Mouse (Mus musculus) gastrocnemius, adult 2 months (tissue): ENCODE results near the gene Emx2. TPM values are rescaled to one million over a fixed set of nuclear protein-coding genes. Genes with fewer than 3 reads are reported as not detected.

Source experiments
- DNase-seq: peaks from one replicate; pipeline ENCODE4 v3.0.0; 2022
- H3K27ac ChIP-seq: fragments of 200-600 bp; 2 replicates; pipeline ENCODE4 v1.8.1; 2022; ENCODE audit warnings: mild to moderate bottlenecking
- H3K4me3 ChIP-seq: fragments of 200-600 bp; 2 replicates; pipeline ENCODE4 v1.8.1; 2022; ENCODE audit warnings: mild to moderate bottlenecking, moderate library complexity
- CTCF ChIP-seq: fragments of 200-600 bp; IDR thresholded peaks from 2 replicates; pipeline ENCODE4 v1.8.1; 2022; ENCODE audit warnings: antibody characterized with exemption, mild to moderate bottlenecking, moderate library complexity
- intact Hi-C: fragments of 180-260 bp; cut with DNase I; formaldehyde crosslinking; loops from one replicate; pipeline ENCODE4 v1.15.1; 2025
- long read RNA-seq, 2 experiments: library from polyadenylated mRNA; stranded (forward); transcript quantifications; one replicate each; pipeline ENCODE4 v2.0.0; 2021
- total RNA-seq, 2 experiments: library from RNA; stranded (reverse); gene quantifications; 2 replicates each; pipeline ENCODE4 v1.2.3; 2021

The Emx2 gene
- 1 to 10 TPM in 1 of 2 experiments, under 1 TPM in 1; 0.89 to 1.9 TPM for total RNA-seq
- long read RNA-seq, experiment 1 = 0 reads
- long read RNA-seq, experiment 2, partial matches to known transcripts = 0 of 2 reads
- long read RNA-seq, experiment 2, other reads (novel, unspliced or antisense) = 1 of 2 reads

DNA sequence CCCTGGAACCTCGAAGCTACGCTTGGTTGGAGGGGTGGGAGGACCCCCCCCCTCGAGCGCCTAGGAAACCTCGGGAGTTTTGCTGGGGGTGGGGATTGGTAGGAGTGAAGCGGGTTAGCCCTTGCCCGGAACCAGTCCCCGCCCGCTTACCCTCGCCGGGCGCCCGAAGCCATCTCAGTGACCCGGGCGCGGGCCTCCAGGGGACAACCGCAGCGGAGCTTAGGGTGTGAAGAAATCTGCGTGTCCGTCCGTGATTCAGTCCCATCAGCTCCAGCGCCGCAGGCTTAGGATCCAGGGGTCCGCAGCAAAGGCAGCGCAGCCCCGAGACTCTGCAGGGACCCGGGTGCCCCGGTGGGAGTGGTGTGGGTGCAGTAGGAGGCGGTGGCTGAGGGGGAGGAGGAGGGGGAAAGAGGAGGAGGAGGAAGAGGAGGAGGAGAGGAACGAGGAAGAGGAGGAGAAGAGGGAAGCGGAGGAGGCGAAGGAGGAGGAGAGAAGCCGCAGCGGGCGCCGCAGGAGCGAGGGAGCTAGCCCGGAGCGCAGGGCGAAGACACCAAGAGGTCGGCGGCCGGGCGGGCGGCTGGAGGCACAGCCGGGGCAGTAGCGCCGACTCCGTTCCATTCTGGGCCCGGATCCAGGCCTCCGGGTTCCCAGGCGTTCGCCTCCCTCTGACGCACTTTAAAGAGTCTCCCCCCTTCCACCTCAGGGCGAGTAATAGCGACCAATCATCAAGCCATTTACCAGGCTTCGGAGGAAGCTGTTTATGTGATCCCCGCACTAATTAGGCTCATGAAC lies at the start of gene Emx2:
Gene Emx2, plus strand, starts transcription at position 422 of the 792 bp plus-strand sequence.
- Histone ChIP-seq H3K4me3 (peak within 1 kb of the TSS; percentile 73), H3K27ac (peak within 1 kb of the TSS; percentile 76)
- TF ChIP-seq CTCF = no peak
- peak; percentile 81 for DNase-seq
- intact Hi-C loops = no loop called here

DNA sequence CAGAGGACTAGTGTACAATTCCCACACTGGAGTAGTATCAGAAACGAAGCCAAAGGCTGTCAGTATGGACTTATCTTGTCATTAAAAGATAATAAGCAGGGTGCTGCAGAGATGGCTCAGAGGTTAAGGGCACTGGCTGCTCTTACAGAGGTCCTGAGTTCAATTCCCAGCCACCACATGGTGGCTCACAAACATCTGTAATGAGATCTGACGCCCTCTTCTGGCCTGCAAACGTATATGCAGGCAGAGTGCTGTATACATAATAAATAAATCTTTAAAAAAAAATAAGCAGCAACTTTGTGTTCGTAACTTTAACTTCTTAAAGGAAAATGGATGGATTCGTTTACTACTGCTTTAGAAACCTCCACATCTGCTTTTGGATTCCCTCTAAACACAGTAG lies 44.0 kb upstream of the Emx2 start:
- no peak for DNase-seq
- intact Hi-C loops = loop anchor here (10.0 kb wide), 1 partner anchor 901 kb away; no protein-coding TSS in a partner anchor
- TF ChIP-seq CTCF = no peak; the same call in 1 of the 2 replicates
- Histone ChIP-seq H3K27ac (no peak overlapping the region), H3K4me3 (no peak overlapping the region)

DNA sequence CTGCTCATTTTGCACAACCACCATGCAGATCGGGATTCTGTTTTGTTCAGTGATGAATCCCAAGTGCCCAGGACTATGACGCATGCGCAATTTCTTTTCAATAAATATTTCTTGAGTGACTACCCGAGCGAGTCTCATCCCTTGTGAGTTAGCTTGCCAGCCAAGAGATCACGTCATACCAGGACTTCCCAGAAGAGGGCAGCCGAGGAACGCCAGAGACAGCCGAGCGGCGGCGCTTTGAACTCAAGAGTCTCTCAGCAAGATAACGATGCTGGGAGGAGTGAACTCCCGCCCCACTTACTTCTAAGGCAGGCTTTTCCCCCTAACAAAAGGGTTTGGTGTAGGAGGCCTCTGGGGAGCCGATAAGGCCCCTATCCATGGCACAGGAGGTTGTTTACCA lies 40.1 kb upstream of the Emx2 start:
- intact Hi-C loops = loop anchor here (2.0 to 10.0 kb wide), 2 partner anchors 725 to 897 kb away; no protein-coding TSS in a partner anchor
- TF ChIP-seq CTCF = peak; percentile 90
- peak; percentile 89 for DNase-seq
- Histone ChIP-seq H3K4me3 (peak overlapping the region; percentile 17; the same call in 1 of the 2 replicates), H3K27ac (no peak overlapping the region)

DNA sequence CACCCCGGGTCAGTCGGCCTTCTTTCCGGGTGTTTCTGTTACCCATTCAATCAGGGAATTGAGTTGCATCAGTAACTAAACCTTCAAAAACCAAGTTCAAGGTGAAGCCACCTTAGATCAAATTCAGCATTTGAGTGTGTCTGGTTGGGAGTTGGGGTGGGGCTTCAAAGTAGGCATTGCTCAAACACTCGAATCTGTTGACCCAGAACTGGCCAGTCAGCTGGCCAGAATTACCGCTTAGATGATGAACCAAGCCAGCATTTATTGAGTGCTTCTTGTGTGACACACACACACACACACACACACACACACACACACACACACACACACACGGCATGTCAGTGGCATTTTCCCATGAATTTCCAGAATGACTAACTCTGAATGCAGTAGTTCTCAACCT lies 39.5 kb upstream of the Emx2 start:
- Histone ChIP-seq H3K4me3 (no peak overlapping the region), H3K27ac (no peak overlapping the region)
- intact Hi-C loops = loop anchor here (2.0 to 10.0 kb wide), 2 partner anchors 724 to 896 kb away; no protein-coding TSS in a partner anchor
- DNase-seq = no peak
- no peak for TF ChIP-seq CTCF

DNA sequence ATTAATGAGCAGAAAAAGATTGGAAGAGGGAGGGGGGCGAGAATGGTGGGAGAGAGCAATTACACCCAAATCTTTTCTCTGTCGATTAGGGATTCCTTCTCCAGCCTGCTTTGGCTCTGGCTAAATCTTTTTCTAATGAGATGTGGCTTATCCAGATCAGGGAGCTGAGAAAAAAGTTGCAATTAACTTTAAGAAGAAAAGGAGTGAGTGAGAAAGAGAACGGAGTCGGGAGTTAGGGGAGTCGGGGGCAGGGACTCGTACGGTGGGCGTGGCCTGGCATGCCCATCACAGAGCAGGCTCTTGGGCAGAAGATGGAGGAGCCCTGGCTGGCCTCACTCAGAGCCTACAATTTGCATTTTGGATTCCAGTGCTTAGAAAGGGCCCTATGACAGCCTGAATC lies 35.8 kb upstream of the Emx2 start:
- intact Hi-C loops = no loop called here
- no peak overlapping the region for H3K4me3 ChIP-seq
- DNase-seq = no peak
- TF ChIP-seq CTCF = no peak
- H3K27ac ChIP-seq = no peak overlapping the region

DNA sequence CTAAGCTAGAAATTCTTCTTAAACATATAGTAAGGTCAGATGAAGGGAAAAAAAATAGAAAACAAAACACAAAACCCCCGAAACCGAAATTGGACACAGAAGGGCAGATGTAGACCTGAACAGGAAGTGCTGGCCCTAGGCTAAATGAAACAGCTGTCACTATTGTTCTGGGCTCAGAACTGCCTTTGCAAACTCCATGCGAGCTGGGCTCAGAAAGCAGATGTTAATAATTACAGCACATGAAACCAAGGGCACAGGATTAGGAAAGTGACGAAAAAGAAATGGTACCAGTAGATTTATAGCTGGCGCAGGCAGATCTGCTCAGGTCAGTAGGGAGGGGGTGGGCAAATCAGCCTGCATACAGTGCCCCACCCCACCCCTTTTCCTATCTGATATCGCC lies 34.5 kb upstream of the Emx2 start:
- intact Hi-C loops = no loop called here
- no peak overlapping the region for H3K4me3 ChIP-seq
- H3K27ac ChIP-seq = no peak overlapping the region
- no peak for TF ChIP-seq CTCF
- no peak for DNase-seq

DNA sequence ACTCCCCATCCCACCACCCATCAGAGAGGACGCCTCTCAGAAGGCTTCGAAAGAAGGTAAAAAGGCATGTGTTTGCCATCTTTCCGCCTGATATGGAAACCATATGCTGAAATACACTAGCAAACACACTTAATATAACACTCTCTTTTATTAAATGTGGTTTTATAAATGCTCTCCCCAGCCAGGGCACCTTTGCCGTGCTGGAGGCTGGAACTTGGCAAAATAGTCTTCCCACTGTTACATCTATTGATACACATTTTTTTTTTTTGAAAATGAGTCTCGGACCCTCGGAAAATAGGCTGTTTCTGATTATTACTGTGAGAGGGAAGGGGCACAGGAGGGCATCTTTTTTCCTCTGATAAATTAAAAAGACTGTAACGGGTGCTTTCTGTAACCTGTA lies 33.2 kb upstream of the Emx2 start:
- Histone ChIP-seq H3K4me3 (no peak overlapping the region), H3K27ac (no peak overlapping the region)
- no peak for DNase-seq
- intact Hi-C loops = no loop called here
- TF ChIP-seq CTCF = no peak

DNA sequence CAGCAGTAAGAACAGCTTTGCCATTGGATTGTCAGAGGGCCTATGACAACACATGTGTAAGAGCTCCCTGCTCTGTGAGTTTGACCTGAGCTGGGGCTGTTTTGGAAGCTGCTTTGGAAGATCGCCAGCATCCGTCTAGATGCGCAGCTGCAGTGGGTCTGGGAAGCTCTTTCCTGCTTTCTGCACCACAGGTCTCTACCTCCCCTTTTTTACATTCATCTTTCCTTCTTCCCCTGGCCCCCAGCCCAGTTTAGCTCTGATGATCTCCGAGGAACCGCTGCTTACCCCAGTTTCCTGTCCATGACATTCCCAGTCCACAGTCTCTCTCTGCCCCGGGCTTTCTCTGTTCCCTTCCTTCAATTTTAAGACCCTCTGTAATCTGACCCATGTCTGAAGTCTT lies 25.9 kb upstream of the Emx2 start:
- no peak for DNase-seq
- Histone ChIP-seq H3K27ac (no peak overlapping the region), H3K4me3 (no peak overlapping the region)
- intact Hi-C loops = no loop called here
- no peak for TF ChIP-seq CTCF

DNA sequence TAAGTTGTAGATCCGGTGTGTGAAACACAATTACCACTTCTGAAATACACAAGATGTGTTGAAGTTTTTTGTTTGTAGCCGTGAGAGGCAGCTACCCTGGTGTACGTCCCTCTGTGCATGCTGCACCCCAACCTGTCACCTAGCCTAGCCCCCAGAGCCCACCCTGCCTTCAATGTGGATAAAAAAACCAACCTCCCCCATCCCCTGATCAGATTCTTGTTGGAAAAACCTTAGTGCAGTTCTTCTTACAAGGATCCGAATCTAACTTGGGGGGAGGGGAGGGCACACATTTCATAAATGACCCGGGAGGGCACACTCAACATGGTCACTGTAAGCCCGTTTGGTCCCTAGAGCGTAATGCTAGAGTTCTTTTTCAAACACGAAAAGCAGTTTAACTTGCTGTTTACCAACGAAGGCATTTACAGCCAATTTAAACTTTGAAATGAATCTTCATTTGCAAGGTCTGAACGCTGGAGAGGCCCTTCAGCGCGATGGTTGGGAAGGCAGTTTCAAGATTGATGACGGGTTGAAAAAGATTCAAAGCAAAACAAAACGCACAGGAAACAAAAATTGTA lies 7.5 kb upstream of the Emx2 start:
- Histone ChIP-seq H3K27ac (no peak overlapping the region), H3K4me3 (no peak overlapping the region)
- intact Hi-C loops = loop anchor here (5.0 kb wide), 1 partner anchor 862 kb away; no protein-coding TSS in a partner anchor
- no peak for TF ChIP-seq CTCF
- no peak for DNase-seq

DNA sequence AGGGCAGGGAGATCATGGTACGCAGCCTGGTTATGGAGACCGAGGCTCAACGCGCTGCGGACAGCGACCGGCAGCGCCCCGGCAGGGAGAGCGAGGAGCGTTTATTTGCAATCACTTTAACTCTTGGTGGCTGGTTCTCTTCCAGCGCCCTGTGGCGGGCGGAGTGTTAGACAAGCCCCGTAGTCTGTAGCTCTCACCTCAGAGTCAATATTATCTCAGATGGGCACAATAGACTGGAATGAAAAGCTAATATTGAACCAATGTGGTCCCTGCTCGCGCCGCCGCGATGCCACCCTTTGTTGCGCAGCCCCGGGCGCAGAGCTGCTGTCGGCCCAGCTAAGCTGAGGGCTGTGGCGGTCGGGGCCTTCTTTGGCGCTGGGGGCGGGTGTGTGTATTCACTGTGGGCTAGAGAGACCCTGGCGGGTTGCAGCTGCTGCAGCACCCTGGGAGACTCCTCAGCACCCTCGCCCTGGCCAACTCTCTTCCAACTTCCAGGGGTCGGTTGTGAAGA lies 6.7 kb upstream of the Emx2 start:
- intact Hi-C loops = loop anchor here (5.0 kb wide), 1 partner anchor 861 kb away; no protein-coding TSS in a partner anchor
- Histone ChIP-seq H3K4me3 (no peak overlapping the region), H3K27ac (no peak overlapping the region)
- TF ChIP-seq CTCF = no peak
- no peak for DNase-seq

DNA sequence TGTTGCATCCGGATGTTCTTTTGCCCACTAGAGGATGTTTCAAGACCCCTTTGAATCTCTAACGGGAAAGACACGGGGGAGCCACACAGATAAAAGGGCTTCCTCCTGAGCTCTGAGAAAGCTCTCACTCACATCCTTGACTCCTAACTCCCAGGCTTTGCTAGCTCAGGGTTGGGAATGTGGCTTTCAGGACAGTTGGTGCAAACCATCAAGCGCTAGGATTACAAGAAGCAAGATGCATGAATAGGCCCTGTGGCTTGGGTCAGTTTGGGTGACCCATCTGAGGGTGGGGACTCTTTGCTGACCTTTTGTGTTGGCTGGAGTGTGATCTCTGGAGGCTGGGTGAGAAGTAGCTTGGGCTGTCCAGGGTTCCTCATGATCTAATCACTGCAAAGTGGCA lies 5.9 kb upstream of the Emx2 start:
- H3K4me3 ChIP-seq = no peak overlapping the region
- intact Hi-C loops = loop anchor here (5.0 kb wide), 1 partner anchor 860 kb away; no protein-coding TSS in a partner anchor
- no peak for TF ChIP-seq CTCF
- H3K27ac ChIP-seq = no peak overlapping the region
- DNase-seq = no peak

DNA sequence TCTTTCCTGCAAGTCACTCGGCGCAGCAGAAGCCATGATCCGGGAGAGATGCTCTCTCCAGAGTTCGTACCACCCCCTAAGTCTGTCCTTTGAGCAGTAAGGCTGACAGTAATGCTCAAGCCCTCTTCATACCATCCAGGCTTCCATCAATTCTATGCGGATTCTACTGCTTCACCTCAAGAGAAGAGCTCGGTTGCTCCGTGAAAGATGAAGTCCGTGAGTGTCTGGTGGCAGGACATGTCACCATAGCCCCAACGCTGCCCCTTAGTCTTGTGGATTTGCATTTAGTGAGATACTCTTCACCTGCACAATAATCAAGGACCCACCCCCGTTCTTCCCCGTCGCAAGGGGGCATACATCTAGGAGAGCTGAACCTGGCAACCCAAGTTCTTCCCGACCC lies 4.6 kb upstream of the Emx2 start:
- no peak for TF ChIP-seq CTCF
- H3K27ac ChIP-seq = no peak overlapping the region
- DNase-seq = no peak
- H3K4me3 ChIP-seq = no peak overlapping the region
- intact Hi-C loops = loop anchor here (5.0 kb wide), 1 partner anchor 859 kb away; no protein-coding TSS in a partner anchor

DNA sequence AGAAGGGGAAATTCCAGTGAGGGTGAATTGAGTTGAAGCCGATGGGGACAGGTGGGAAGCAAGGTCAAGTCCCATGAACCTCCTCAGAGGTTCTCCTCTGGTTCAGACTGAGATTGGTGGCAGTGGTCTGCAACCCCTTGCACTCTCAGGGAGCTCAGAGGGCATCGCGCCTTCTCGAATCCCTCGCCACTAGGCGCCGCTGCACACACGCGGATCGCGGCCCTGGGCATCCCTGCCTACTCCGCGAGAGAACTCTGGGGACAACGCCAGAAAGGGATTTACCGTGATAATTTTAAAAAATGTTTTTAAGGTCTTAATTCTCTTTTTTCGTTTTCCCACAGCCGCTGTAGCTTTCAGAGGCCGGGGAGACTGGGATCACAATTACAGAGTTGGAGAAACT lies 4.0 kb upstream of the Emx2 start:
- intact Hi-C loops = loop anchor here (1.0 to 5.0 kb wide), 2 partner anchors 690 to 858 kb away; no protein-coding TSS in a partner anchor
- peak; percentile 80 for DNase-seq
- peak; percentile 91 for TF ChIP-seq CTCF
- Histone ChIP-seq H3K27ac (no peak overlapping the region), H3K4me3 (no peak overlapping the region)
